Mouse (Mus musculus): ENCODE data around the gene Jun. TPM values are rescaled to one million over a fixed set of nuclear protein-coding genes. Genes with fewer than 3 reads are reported as not detected.

Gene Jun
- polyA plus RNA-seq, 1 experiment from 2014 or later = 88.7 TPM

DNA sequence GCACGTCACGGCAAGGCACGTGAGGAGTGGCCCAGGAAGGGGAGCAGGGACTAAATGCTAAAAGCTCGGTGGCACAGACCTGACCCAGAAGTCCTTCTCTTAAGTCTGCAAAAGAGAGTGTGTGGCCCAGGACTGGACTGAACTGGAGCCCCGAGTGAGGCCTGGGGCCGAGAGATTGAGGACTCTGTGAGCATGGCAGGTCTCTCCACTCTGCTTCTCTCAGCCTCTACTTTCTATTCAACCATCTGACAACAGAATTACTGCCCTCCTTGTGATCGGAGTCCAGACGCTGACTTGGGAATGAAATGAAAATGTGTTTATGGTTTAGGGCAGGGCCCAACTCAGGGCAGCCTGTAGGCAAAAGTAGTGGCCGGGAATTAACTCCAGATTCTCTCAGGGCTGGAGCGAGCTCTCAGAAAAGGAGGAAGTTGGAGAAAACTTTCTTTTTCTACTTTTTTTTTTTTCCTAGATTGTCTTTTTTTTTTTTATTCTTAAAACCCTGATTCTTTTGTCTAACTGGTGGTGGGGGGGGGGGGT is 21.3 kb upstream of the Jun start:
- Histone ChIP-seq H3K4me3 (replicated peaks) (no peak overlapping the region), H3K4me2 (0 out of 2 replicates have a peak overlapping the region, but pooled peaks have one; percentile 21), H3K9me3 (no peaks in the 10 kb centered on the region), H3K36me3 (no peaks in the 10 kb centered on the region), H3K27me3 (no peaks in the 10 kb centered on the region; the same call in 1 of the 2 replicates), H3K27ac (peak overlapping the region; percentile 70), H3K4me1 (replicated peaks) (peaks cover 24% of the 10 kb centered on the region), H3K9ac (replicated peaks) (no peak overlapping the region)
- 13% methylated on average over 10 of the region's 10 CpGs for WGBS
- peak; percentile 40; the same call in 1 of the 2 replicates for ATAC-seq (ENCODE audit: insufficient number of reproducible peaks, insufficient read depth, low FRiP score, low TSS enrichment, low read depth)

DNA sequence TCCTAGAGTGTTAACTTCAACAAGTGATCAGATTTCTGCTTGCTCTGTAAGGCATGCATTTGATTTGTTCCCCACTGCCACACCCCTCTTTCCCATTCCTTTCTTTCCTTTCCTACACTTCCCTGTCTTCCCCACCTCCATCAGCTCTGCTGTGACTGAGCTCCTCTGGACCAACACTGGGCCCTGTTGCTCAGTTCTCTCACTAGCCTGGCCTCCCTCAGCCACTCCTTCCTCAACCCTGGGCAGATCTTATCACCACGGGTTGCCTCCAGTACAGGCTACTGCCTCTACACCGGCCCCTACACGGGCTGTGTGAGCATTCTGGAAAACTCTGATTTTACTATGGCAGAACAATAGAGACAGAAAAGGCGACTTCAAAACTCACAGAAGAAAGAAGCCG is 18.4 kb upstream of the Jun start:
- WGBS = 74% methylated on average over 5 of the region's 5 CpGs
- no peaks in the 10 kb centered on the region for H3K36me3 ChIP-seq
- ATAC-seq (ENCODE audit: insufficient number of reproducible peaks, insufficient read depth, low FRiP score, low TSS enrichment, low read depth) = no peak
- peaks cover 18% of the 10 kb centered on the region for H3K4me1 ChIP-seq (replicated peaks)
- no peak overlapping the region for H3K27ac ChIP-seq
- H3K27me3 ChIP-seq = no peaks in the 10 kb centered on the region; the same call in 1 of the 2 replicates
- no peak overlapping the region for H3K4me3 ChIP-seq (replicated peaks)
- H3K9me3 ChIP-seq = no peaks in the 10 kb centered on the region
- no peak overlapping the region for H3K9ac ChIP-seq (replicated peaks)
- no peak overlapping the region for H3K4me2 ChIP-seq

DNA sequence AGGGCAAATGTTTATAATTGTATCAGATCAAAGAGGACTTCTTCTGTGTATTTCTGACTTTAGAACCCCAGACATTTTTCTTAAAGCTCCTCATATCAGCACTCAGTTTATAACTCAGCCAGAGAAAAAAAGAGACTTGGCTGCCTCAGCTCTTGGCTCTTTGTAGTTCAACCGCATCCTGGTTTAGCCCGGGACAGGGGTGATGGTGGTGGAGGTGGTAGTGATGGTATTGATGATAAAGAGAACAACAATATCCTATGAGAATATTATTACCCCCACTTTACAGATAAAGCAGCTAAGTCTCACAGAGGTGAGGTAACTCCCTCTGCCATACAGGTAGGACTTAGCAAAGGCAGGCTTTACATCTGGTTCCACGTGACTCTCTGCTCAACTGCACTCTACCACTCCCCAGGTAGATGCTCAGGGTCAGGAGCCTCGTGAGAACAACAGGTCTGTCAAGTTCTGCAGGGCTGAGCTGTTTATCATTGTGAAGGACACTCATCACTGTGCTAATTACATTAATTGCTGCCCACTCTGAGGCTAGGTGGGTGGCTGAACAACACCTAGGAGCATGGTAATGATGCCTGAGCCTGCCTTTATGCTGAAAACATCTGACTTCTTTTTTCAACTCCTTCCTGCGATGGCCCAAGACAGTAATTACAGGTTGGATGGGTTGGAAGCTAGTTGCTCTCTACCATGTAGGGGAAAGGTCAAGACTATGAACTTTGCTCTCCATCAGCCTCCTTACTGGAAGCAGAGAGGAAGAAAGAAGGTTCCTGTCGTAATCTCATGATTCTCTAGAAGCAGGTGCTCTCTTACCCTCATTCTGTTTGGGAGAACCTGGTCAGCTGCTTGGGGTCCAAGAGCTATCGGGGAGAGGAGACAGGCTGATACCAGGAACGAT is 16.3 kb upstream of the Jun start:
- Histone ChIP-seq H3K4me2 (no peak overlapping the region), H3K4me1 (replicated peaks) (peaks cover 9% of the 10 kb centered on the region), H3K4me3 (replicated peaks) (no peak overlapping the region), H3K27me3 (no peaks in the 10 kb centered on the region; the same call in 1 of the 2 replicates), H3K9me3 (no peaks in the 10 kb centered on the region), H3K36me3 (no peaks in the 10 kb centered on the region), H3K27ac (no peak overlapping the region), H3K9ac (replicated peaks) (no peak overlapping the region)
- 75% methylated on average over 8 of the region's 8 CpGs for WGBS
- no peak for ATAC-seq (ENCODE audit: insufficient number of reproducible peaks, insufficient read depth, low FRiP score, low TSS enrichment, low read depth)

DNA sequence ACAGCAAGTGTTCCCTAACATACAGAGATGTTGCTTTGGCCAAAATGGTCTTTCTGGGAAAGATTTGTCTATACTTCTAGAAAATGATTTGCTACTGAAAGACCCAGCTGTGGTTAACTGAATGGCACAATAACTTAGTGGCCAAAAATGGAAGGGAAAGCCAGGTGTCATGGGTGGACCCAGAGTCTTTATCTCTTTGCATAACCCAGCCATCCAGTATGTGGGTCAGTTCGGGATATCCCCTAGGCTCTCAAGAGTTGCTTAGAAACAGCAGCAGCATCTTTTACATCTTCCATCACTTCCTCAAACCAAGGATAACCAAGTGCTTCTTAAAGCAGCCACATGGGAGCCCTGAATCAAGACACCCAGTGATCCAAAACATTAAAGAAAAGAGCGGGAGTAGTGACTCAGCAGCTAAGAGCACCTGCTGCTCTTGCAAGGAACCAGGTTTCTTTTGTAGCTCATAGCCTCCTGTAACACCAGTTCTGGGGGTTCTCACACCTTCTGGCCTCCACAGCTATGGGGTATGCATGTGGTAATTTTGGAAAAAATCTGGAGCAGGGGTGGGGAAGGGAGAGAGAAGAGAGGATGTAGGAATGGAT is 11.7 kb upstream of the Jun start:
- Histone ChIP-seq H3K4me2 (no peak overlapping the region), H3K27me3 (no peaks in the 10 kb centered on the region), H3K4me1 (replicated peaks) (no peaks in the 10 kb centered on the region), H3K9ac (replicated peaks) (no peak overlapping the region), H3K27ac (no peak overlapping the region), H3K36me3 (no peaks in the 10 kb centered on the region), H3K4me3 (replicated peaks) (no peak overlapping the region), H3K9me3 (no peaks in the 10 kb centered on the region)
- ATAC-seq (ENCODE audit: insufficient number of reproducible peaks, insufficient read depth, low FRiP score, low TSS enrichment, low read depth) = no peak
- WGBS = 76% methylated on average over 2 of the region's 2 CpGs

DNA sequence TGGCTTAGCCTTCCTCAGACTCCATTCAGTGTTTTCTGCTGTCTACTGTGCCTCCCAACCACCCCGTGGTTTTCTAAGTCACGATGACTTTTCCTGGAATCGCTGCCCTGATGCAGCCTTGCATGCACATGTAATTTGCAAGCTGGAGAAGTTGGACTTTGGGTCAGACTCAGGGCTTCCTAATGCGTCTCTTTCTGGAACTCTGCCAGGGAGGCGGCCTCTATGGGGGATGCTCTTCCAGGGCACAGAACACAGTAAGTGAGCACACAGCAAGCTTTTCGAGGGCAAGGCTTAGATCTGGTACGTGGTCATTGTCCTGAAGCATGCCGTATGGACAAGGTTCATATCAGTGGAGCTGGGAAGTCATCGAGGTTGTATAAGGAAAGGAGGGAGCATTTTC is 10.9 kb upstream of the Jun start:
- no peak overlapping the region for H3K4me2 ChIP-seq
- no peaks in the 10 kb centered on the region for H3K27me3 ChIP-seq
- ATAC-seq (ENCODE audit: insufficient number of reproducible peaks, insufficient read depth, low FRiP score, low TSS enrichment, low read depth) = no peak
- H3K9ac ChIP-seq (replicated peaks) = no peak overlapping the region
- 83% methylated on average over 9 of the region's 9 CpGs for WGBS
- no peaks in the 10 kb centered on the region for H3K4me1 ChIP-seq (replicated peaks)
- H3K36me3 ChIP-seq = no peaks in the 10 kb centered on the region
- H3K27ac ChIP-seq = no peak overlapping the region
- H3K9me3 ChIP-seq = no peaks in the 10 kb centered on the region
- no peak overlapping the region for H3K4me3 ChIP-seq (replicated peaks)

DNA sequence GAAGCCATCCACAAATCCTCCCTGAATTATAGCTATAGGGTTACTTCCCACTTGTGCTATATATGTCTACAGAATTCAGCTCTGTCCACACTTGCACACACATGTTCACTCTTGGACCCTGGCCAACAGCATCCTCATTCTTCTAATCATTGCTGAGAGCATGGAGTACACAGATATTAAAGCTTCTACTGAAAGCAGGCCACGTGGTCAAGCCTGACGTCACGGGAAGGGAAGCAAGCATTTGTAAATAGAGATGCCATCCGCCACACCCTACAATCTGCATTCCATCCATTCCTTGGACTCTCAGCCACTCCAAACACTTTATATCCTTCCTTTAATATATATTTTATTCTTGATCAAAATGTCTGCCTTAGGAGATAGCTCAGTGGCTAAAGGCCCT is 5.2 kb upstream of the Jun start:
- 81% methylated on average over 4 of the region's 4 CpGs for WGBS
- ATAC-seq (ENCODE audit: insufficient number of reproducible peaks, insufficient read depth, low FRiP score, low TSS enrichment, low read depth) = no peak

DNA sequence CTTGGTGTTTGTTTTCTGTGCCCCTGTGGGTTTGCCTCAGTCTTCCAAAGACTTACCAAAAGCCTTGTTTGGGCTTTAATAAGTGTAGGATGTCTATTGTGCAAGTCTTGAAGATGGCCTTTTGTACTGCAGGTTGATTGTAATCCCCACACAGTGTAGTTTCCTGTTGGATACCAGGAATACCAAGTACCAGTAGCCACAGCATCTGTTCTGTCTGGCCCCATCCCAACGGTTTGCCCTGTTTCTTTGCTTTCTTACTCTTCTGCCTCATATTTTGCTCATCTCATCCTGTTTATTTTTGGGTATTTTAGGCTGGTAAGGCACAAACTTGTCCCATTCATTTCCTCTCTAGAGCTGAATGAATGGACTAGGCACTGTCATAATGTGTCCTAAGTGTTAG is 3.3 kb upstream of the Jun start:
- no peak overlapping the region for H3K9ac ChIP-seq (replicated peaks)
- H3K4me2 ChIP-seq = no peak overlapping the region
- peaks cover 13% of the 10 kb centered on the region for H3K4me1 ChIP-seq (replicated peaks)
- no peaks in the 10 kb centered on the region for H3K36me3 ChIP-seq
- WGBS = 79% methylated on average over 1 of the region's 1 CpGs
- no peak overlapping the region for H3K4me3 ChIP-seq (replicated peaks)
- no peaks in the 10 kb centered on the region for H3K27me3 ChIP-seq
- H3K27ac ChIP-seq = no peak overlapping the region
- no peak for ATAC-seq (ENCODE audit: insufficient number of reproducible peaks, insufficient read depth, low FRiP score, low TSS enrichment, low read depth)
- no peaks in the 10 kb centered on the region for H3K9me3 ChIP-seq

More for the DNA sequence above, 5.2 kb upstream of the Jun start:
- Histone ChIP-seq H3K9me3 (no peaks in the 10 kb centered on the region), H3K27ac (no peak overlapping the region), H3K4me2 (no peak overlapping the region), H3K27me3 (no peaks in the 10 kb centered on the region), H3K4me3 (replicated peaks) (no peak overlapping the region), H3K4me1 (replicated peaks) (peaks cover 13% of the 10 kb centered on the region), H3K9ac (replicated peaks) (no peak overlapping the region), H3K36me3 (no peaks in the 10 kb centered on the region)

DNA sequence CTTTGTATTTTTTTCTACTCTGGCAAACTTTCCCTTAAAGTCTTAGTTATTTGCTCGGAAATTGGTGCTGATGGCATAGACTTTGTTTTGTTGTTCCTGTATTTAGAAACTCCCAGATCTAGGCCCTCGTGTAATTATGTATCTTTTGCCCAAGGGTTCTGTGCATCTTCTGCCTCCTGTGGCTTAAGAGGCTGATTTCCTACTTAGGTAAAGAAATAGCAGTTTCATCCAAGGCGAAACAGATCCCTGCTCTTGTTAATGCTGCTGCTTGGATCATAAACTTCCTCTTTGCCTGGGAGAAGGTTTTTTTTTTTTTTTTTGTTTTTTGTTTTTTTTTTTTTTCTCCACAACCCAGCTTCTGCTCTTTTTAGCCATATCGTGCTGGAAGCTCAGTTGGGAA is 2.3 kb upstream of the Jun start:
- ATAC-seq (ENCODE audit: insufficient number of reproducible peaks, insufficient read depth, low FRiP score, low TSS enrichment, low read depth) = no peak
- H3K27ac ChIP-seq = peak overlapping the region; percentile 5; the same call in 1 of the 2 replicates
- H3K9me3 ChIP-seq = no peaks in the 10 kb centered on the region
- no peak overlapping the region for H3K4me3 ChIP-seq (replicated peaks)
- no peaks in the 10 kb centered on the region for H3K36me3 ChIP-seq
- 29% methylated on average over 4 of the region's 4 CpGs for WGBS
- no peak overlapping the region for H3K9ac ChIP-seq (replicated peaks)
- H3K4me1 ChIP-seq (replicated peaks) = peaks cover 13% of the 10 kb centered on the region
- no peaks in the 10 kb centered on the region for H3K27me3 ChIP-seq
- peak overlapping the region; percentile 87 for H3K4me2 ChIP-seq

DNA sequence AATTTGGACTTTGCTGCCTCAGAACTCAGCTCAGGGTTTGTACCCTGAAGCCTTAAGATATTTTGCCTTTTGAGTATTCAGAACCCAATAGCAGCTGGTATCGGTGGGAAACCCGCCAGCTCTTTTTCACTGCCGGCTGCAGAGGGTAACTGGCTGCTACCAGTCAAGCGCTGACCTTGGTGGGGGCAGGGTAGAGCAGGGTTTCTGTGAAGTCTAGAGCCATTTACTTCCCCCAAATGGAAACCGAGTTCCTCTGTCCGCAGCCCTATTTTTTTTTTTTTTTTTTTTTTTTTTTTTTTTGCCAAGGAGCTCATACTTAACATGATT is 1.7 kb upstream of the Jun start:
- Histone ChIP-seq H3K4me2 (peak overlapping the region; percentile 87), H3K27ac (peak overlapping the region; percentile 98), H3K36me3 (no peaks in the 10 kb centered on the region), H3K4me1 (replicated peaks) (peaks cover 16% of the 10 kb centered on the region), H3K9me3 (no peaks in the 10 kb centered on the region), H3K4me3 (replicated peaks) (peak overlapping the region; percentile 80), H3K9ac (replicated peaks) (no peak overlapping the region), H3K27me3 (no peaks in the 10 kb centered on the region)
- WGBS = 0% methylated on average over 6 of the region's 6 CpGs
- no peak for ATAC-seq (ENCODE audit: insufficient number of reproducible peaks, insufficient read depth, low FRiP score, low TSS enrichment, low read depth)

DNA sequence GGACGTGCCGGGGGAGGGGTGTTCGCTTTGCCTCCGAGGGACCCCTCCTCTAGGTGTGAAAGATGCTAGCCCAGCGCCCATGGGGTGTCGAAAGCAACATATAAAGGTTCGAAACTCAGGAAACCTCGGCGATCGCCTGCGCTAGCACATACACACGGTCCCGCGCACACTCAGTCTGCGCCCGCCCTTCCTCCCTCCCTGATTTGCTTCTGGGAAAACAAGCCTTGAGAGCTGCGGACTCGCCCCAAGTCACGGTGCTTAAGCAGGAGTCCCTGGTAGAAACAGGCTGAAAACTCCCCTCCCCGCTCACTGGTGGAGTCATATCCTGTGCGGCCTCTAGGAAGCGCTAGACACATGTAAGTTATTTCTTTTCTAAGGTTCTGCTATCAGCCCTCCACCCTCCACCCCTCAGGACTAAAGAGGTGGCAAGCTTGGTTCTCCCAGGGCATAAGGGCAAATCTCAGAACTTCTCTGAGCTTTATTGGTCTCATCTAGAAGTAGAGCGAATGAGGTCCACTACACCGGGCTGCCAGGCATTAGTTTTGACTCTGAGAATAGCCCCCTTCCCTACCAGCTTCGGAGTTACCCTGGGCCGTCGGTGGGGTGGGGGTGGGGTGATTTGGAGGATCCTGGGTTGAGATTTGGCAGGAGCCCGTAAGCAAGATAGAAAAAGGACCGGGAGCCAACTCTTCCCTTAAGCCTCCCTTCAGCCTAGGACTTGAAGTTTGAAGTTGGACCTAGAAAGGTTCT is 1.2 kb upstream of the Jun start:
- under 1% methylated on average over 29 of the region's 29 CpGs for WGBS
- H3K9ac ChIP-seq (replicated peaks) = peak overlapping the region; percentile 77
- peaks cover 22% of the 10 kb centered on the region for H3K4me1 ChIP-seq (replicated peaks)
- no peaks in the 10 kb centered on the region for H3K9me3 ChIP-seq
- H3K36me3 ChIP-seq = no peaks in the 10 kb centered on the region
- H3K4me3 ChIP-seq (replicated peaks) = peak overlapping the region; percentile 80
- H3K27ac ChIP-seq = peak overlapping the region; percentile 98
- peak overlapping the region; percentile 87 for H3K4me2 ChIP-seq
- ATAC-seq (ENCODE audit: insufficient number of reproducible peaks, insufficient read depth, low FRiP score, low TSS enrichment, low read depth) = peak; percentile 69
- H3K27me3 ChIP-seq = no peaks in the 10 kb centered on the region

Data from limb, embryonic 12.5 days (tissue).